Mouse (Mus musculus): ENCODE measurements around the gene D17H6S53E. TPM values are rescaled to one million over a fixed set of nuclear protein-coding genes. Genes with fewer than 3 reads are reported as not detected.

D17H6S53E gene
- polyA plus RNA-seq, 1 experiment from 2014 or later: 9.5 TPM

DNA sequence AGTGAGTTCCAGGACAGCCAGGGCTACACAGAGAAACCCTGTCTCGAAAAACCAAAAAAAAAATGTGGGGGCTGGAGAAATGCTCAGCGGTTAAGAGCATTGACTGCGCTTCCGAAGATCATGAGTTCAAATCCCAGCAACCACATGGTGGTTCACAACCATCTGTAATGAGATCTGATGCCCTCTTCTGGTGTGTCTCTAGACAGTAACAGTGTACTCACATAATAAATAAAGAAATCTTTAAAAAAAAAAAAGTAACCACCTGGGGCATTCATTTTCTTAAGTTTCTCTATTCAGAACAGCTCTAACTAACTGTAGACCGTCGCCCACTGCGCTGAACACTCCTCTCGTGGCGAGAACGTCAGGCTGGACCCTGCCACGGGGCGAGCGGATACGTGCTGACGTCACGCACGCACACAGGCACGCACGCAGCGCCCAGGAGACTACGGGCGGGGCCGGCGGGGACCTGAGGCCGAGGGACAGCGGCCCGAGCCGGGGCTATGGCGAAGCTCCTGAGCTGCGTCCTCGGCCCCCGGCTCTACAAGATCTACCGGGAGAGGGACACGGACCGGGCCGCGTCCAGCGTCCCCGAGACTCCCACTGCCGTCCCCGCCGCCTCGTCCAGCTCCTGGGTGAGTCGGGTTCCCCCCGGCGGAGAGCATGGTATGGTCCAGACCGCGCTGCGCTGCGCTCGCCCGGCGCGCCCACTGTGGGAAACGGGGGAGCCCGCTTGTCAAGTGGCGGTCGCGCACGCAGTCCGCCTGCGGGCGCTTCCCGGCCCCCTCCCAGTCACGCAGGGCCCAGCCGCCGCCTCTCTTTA is 37.1 kb upstream of the D17H6S53E start, which contains the start of gene Abhd16a:
Gene Abhd16a, plus strand, starts transcription at position 439 of the 820 bp plus-strand sequence.
- Histone ChIP-seq H3K27ac (replicated peaks) (peak within 1 kb of the TSS; percentile 99), H3K36me3 (peaks cover 30% of the 10 kb centered on the region), H3K9me3 (replicated peaks) (no peaks in the 10 kb centered on the region), H3K4me1 (peaks cover 15% of the 10 kb centered on the region), H3K4me3 (replicated peaks) (peak within 1 kb of the TSS; percentile 69), H3K27me3 (replicated peaks) (no peaks in the 10 kb centered on the region), H3K9ac (replicated peaks) (peak within 1 kb of the TSS; percentile 95), H3K4me2 (peak within 1 kb of the TSS; percentile 68)
- 3% methylated on average over 67 of the region's 67 CpGs for WGBS
- peak; percentile 98 for ATAC-seq (ENCODE audit: low FRiP score)

DNA sequence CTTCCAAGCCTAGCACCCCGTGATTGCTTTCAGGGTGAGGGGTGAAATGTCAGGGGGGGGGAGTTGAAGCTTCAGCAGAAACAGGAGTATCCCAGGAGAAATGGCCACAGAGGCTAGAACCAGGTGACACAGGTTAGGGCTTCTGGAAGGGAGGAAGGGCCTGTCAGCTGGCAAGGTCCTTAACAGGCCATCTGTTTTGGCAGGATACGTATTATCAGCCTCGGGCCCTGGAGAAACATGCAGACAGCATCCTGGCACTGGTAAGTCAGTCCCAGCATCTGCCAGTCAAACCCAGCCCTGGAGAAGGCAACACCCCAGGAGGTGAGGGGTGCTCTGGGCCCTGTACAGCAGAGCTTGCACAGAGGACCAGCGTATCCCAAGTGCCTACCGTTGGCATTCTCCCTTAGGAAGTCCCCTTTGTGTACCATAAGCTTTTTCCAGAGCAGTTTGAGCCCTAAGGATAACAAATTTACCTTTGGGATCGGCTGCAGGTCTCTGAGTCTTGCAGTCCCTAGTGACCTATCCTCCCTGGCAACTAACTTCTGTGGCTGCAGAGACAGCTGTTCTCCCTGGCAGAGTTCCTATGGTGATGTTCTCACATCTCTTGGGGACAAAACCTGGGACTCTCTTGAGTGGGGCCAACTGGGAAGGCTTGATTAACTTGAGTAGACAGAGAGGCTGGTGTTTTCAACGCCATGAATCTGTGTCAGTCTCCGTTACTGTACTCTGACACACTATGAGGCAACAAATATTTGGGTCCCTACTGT is 35.8 kb upstream of the D17H6S53E start:
- Histone ChIP-seq H3K9ac (replicated peaks) (peak overlapping the region; percentile 95), H3K4me3 (replicated peaks) (peak overlapping the region; percentile 69), H3K9me3 (replicated peaks) (no peaks in the 10 kb centered on the region), H3K4me2 (peak overlapping the region; percentile 68), H3K36me3 (peaks cover 43% of the 10 kb centered on the region), H3K27ac (replicated peaks) (peak overlapping the region; percentile 99), H3K27me3 (replicated peaks) (no peaks in the 10 kb centered on the region), H3K4me1 (peaks cover 15% of the 10 kb centered on the region)
- no peak for ATAC-seq (ENCODE audit: low FRiP score)
- WGBS: 46% methylated on average over 8 of the region's 8 CpGs

DNA sequence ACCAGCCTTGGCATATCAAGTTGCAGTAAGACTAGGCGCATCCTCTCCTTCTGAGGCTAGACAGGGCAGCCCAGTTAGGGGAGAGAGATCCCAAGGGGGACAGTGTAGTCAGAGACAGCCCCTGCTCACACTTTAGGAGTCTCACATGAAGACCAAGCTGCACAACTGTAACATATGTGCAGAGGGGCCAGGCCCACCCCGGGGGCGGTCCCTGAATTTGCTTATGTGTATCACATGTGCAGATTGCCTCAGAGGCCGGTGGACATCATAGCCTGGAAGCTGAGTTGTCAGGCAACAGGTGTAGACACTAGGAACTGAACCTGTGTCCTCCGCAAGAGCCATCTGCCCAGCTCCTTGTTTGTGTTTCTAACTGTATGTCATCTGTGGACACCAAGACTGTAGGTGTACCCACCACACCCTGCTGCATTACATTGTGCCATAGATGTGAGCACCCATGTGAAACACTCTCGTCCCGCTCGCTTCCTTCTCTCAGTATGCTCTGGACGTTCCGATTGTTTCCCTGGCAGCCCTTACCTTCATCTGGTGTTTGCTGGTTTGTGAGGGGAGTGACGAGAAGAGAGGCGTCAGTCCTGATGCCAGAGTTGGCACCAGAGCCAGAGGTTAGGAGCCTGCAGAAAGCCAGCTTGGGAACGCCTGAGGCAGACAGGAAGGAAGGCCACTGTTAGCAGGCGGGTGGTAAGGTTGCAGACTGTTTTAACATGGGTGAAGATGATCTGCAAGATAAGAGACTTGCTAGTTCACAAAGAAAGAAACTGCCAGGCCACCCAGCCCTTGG is 33.6 kb upstream of the D17H6S53E start:
- no peak overlapping the region for H3K4me3 ChIP-seq (replicated peaks)
- H3K27ac ChIP-seq (replicated peaks): no peak overlapping the region
- 93% methylated on average over 14 of the region's 14 CpGs for WGBS
- peaks cover 15% of the 10 kb centered on the region for H3K4me1 ChIP-seq
- no peak overlapping the region for H3K9ac ChIP-seq (replicated peaks)
- peaks cover 62% of the 10 kb centered on the region for H3K36me3 ChIP-seq
- H3K9me3 ChIP-seq (replicated peaks): no peaks in the 10 kb centered on the region
- H3K27me3 ChIP-seq (replicated peaks): no peaks in the 10 kb centered on the region
- H3K4me2 ChIP-seq: no peak overlapping the region
- no peak for ATAC-seq (ENCODE audit: low FRiP score)

DNA sequence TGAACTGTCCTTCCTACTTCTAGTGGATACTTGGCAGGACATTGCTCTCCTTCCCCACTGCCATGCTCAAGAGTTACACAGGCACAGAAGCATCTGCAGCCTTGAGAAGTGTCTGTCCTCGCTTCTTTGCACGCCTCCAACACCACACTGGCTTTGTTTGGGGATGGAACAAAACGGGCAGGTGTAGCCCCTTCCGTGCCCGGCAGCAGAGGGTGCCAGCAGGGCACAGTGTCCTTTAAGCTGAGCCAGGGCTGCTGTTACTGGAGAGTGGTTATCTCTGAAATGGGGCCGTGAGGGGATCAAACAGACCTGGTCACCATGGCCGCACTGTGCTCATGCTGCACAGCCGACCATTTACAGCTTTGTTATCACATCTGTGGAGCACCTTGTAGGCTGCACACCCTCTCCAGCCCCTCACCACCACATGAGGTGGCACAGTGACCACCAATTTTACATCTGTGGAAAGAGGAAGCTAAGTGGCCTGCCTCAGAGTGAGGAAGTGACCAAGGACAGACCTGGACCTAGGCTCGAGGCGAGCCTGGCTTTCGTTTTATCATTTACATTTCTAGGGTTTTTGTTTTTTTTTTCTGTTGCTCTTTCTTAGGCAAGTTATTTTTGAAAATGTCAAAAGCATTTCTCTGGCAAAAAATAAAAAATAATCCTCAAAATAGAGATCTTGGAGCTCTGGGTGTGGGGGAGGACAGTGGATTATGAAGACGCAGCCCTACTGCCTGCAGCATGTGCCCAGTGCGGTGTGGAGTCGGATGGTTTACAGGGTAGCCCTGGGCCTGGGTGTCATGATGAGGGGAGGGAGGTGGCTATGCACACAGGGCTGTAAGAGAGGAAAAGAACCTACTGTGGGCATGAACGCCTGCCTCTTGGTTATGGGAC is 31.5 kb upstream of the D17H6S53E start:
- Histone ChIP-seq H3K27ac (replicated peaks) (no peak overlapping the region), H3K9ac (replicated peaks) (no peak overlapping the region), H3K9me3 (replicated peaks) (no peaks in the 10 kb centered on the region), H3K4me2 (no peak overlapping the region), H3K27me3 (replicated peaks) (no peaks in the 10 kb centered on the region), H3K4me3 (replicated peaks) (no peak overlapping the region), H3K4me1 (peaks cover 14% of the 10 kb centered on the region), H3K36me3 (peaks cover 80% of the 10 kb centered on the region)
- no peak for ATAC-seq (ENCODE audit: low FRiP score)
- 94% methylated on average over 15 of the region's 15 CpGs for WGBS

DNA sequence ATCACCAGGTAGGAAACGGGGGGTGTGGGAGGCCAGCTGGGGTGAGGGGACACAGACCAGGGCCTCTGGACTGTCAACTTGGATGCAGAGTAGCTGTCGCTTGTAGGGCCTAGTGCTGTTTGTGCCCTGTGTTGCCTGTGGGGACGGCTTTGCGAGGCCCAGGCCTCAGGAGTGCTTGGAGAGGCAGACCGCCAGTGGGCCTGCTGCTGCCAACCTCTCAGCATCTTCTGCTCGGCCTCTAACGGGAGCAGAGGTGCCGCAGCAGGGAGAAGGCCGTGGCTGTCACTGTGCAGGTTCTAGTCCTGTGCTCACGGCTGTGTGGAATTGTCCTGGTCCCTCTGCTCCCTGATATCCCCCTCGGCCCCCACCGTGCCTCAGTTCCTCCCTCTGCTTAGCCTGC is 29.6 kb upstream of the D17H6S53E start:
- ATAC-seq (ENCODE audit: low FRiP score): no peak
- Histone ChIP-seq H3K9me3 (replicated peaks) (no peaks in the 10 kb centered on the region), H3K9ac (replicated peaks) (no peak overlapping the region), H3K4me3 (replicated peaks) (no peak overlapping the region), H3K4me2 (no peak overlapping the region), H3K27ac (replicated peaks) (no peak overlapping the region), H3K36me3 (peaks cover 90% of the 10 kb centered on the region), H3K27me3 (replicated peaks) (no peaks in the 10 kb centered on the region), H3K4me1 (no peaks in the 10 kb centered on the region)
- WGBS: 87% methylated on average over 12 of the region's 12 CpGs

DNA sequence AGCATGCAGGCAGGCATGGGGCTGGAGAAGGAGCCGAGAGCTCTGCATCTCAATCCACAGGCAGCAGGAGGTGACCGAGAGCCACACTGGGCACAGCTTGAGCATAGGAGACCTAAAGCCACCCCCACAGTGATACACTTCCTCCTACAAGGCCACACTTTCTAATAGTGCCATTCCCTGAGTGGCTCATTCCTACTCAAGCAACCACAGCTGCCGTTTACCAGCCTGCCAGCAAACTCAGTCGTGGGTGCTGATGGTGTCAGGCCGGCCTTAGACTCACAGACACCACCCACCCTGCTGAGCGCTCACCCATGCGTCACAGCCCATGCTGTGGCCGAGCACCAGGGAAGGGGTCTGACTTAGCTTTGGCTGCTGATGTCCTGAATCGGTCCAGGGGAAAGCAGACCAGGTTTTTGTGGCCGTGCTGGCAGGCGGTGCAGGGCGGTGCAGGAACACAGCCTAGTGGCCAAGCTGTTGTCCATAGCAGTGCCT is 29.0 kb upstream of the D17H6S53E start:
- Histone ChIP-seq H3K36me3 (peaks cover 92% of the 10 kb centered on the region), H3K27ac (replicated peaks) (no peak overlapping the region), H3K9me3 (replicated peaks) (no peaks in the 10 kb centered on the region), H3K9ac (replicated peaks) (no peak overlapping the region), H3K4me3 (replicated peaks) (no peak overlapping the region), H3K27me3 (replicated peaks) (no peaks in the 10 kb centered on the region), H3K4me1 (no peaks in the 10 kb centered on the region), H3K4me2 (no peak overlapping the region)
- no peak for ATAC-seq (ENCODE audit: low FRiP score)
- 82% methylated on average over 12 of the region's 12 CpGs for WGBS

DNA sequence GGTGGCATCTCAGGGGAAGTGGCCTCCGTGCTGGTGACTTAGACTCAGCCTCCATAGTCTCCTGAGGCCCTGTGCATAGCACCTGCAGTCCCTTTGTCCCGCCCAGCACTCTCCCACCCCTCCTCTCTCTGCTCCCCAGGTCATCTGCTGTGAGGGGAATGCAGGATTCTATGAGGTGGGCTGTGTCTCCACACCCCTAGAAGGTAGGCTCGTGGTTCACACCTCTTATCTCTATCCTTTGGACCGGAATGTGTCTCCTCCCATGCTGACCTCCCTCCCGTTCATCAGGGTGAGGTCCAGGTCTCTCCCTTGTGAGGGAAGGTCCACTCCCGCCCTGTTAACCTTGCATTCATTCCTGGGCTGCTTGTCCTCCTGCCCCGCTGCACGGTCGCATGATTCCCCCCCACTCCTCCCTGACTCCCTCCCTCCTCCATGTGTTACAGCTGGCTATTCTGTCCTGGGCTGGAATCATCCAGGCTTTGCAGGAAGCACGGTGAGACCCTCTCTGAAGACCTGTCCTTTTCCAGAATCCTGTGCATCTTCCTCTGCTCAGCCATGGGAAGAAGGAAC is 25.9 kb upstream of the D17H6S53E start:
- peaks cover 82% of the 10 kb centered on the region for H3K36me3 ChIP-seq
- H3K27me3 ChIP-seq (replicated peaks): no peaks in the 10 kb centered on the region
- H3K9me3 ChIP-seq (replicated peaks): no peaks in the 10 kb centered on the region
- H3K4me2 ChIP-seq: no peak overlapping the region
- WGBS: 74% methylated on average over 10 of the region's 10 CpGs
- ATAC-seq (ENCODE audit: low FRiP score): no peak
- no peak overlapping the region for H3K4me3 ChIP-seq (replicated peaks)
- no peak overlapping the region for H3K9ac ChIP-seq (replicated peaks)
- H3K4me1 ChIP-seq: no peaks in the 10 kb centered on the region
- no peak overlapping the region for H3K27ac ChIP-seq (replicated peaks)

DNA sequence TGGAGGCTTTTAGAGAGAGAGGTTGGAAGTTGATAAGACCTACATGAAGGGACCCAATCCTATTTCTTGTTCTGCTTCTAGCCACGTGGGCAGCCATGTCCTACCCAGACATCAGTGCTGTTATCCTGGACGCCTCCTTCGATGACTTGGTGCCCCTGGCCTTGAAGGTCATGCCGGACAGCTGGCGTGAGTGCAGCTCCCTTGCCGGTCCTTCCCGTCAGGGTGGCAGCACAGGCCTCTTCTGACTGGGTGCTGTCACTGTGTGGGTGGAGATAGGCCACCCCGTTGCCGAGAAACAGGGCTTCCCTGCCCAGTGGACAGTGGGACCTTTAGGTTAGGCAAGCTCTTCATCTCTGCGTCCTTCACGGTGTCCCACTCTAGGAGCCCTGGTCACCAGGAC is 25.0 kb upstream of the D17H6S53E start:
- Histone ChIP-seq H3K4me1 (peaks cover 4% of the 10 kb centered on the region; the same call in 1 of the 2 replicates), H3K9me3 (replicated peaks) (no peaks in the 10 kb centered on the region), H3K4me3 (replicated peaks) (no peak overlapping the region), H3K27me3 (replicated peaks) (no peaks in the 10 kb centered on the region), H3K9ac (replicated peaks) (no peak overlapping the region), H3K4me2 (no peak overlapping the region), H3K27ac (replicated peaks) (no peak overlapping the region), H3K36me3 (peaks cover 77% of the 10 kb centered on the region)
- no peak for ATAC-seq (ENCODE audit: low FRiP score)
- WGBS: 94% methylated on average over 11 of the region's 11 CpGs

DNA sequence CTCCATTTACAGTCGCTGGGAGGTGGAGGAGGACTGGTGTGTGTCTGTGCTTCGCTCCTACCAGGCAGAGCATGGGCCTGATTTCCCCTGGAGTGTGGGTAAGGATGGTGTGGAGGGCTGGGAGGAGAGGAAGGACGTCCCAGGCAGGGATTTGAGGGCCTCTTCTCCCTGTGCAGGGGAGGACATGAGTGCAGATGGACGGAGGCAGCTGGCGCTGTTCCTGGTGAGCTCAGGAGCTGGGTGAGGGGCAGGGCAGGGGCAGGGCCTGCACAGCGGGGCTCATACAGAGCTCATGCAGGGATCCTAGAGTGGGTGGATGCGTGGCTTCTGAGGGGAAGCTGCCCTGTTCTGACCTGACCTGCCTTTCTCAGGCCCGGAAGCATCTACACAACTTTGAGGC is 23.9 kb upstream of the D17H6S53E start:
- no peak overlapping the region for H3K27ac ChIP-seq (replicated peaks)
- 78% methylated on average over 8 of the region's 8 CpGs for WGBS
- peaks cover 4% of the 10 kb centered on the region; the same call in 1 of the 2 replicates for H3K4me1 ChIP-seq
- H3K4me2 ChIP-seq: no peak overlapping the region
- peaks cover 66% of the 10 kb centered on the region for H3K36me3 ChIP-seq
- H3K4me3 ChIP-seq (replicated peaks): no peak overlapping the region
- ATAC-seq (ENCODE audit: low FRiP score): no peak
- H3K27me3 ChIP-seq (replicated peaks): no peaks in the 10 kb centered on the region
- H3K9ac ChIP-seq (replicated peaks): no peak overlapping the region
- no peaks in the 10 kb centered on the region for H3K9me3 ChIP-seq (replicated peaks)

DNA sequence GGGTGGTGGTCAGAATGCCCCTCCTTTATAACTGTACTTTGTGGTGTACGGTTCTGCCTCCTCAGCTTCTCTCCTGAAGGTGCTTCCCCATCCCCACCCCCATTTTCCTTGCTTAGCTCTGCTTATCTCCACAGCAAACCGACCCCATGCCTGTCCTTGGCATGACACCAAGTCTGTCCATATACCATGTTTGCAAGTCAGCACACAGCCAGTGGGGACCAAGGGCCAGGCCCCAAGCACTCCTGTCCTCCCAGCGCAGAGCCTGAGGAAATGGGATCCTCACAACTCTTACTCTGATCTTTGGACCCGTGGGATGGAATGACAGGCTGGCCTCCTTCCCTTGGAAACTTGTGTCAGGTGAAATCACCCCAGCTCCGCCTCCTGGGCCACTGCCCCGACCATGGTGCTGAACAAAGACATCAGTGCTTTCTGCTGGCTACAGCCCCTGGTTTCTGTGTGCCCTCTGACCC is 22.9 kb upstream of the D17H6S53E start:
- no peak overlapping the region for H3K9ac ChIP-seq (replicated peaks)
- H3K27me3 ChIP-seq (replicated peaks): no peaks in the 10 kb centered on the region
- 76% methylated on average over 6 of the region's 6 CpGs for WGBS
- no peaks in the 10 kb centered on the region for H3K9me3 ChIP-seq (replicated peaks)
- H3K4me2 ChIP-seq: no peak overlapping the region
- H3K36me3 ChIP-seq: peaks cover 58% of the 10 kb centered on the region
- peaks cover 4% of the 10 kb centered on the region; the same call in 1 of the 2 replicates for H3K4me1 ChIP-seq
- no peak overlapping the region for H3K27ac ChIP-seq (replicated peaks)
- no peak for ATAC-seq (ENCODE audit: low FRiP score)
- H3K4me3 ChIP-seq (replicated peaks): no peak overlapping the region

Data from neural tube, embryonic 15.5 days (tissue).